Mouse (Mus musculus): Measurements from ENCODE around the gene Timm29.
"Not testable (repeated sequence)": the region's sequence is repeated elsewhere in the genome, so short reads cannot be mapped to it uniquely, and the experiment has no call there.

Timm29 gene

GRCm38 (mm10) chr9:21578226-21578625 lies 14.3 kb upstream of the Timm29 start:
- in situ Hi-C loops (cut with MboI, MseI) = no loop called here

DNA sequence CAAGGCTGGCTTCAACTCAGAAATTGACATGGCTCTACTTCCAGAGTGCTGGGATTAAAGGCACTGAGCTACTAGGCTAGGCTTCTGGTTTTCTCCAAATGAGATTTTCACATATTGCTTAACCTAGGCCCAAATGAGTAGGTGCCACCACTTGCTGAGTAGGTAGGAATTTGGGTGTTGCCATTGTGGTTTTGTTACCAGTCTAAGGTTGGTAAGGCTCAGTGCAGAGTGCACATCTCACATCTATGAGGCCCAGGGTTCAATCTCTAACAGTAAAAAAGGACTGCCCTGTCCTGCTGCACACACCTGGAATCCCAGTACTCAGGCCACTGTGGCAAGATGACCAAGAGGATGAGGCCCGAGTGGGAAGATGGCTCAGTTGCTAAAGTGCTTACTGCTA lies 7.1 kb upstream of the Timm29 start:
- in situ Hi-C loops (cut with MboI, MseI) = no loop called here

- in situ Hi-C loops (cut with MboI, MseI) = no loop called here
Measured at GRCm38 (mm10) chr9:21587678-21588349, 4.7 kb upstream of the Timm29 start.

GRCm38 (mm10) chr9:21588350-21588749 lies 4.2 kb upstream of the Timm29 start:
- in situ Hi-C loops (cut with MboI, MseI) = no loop called here

DNA sequence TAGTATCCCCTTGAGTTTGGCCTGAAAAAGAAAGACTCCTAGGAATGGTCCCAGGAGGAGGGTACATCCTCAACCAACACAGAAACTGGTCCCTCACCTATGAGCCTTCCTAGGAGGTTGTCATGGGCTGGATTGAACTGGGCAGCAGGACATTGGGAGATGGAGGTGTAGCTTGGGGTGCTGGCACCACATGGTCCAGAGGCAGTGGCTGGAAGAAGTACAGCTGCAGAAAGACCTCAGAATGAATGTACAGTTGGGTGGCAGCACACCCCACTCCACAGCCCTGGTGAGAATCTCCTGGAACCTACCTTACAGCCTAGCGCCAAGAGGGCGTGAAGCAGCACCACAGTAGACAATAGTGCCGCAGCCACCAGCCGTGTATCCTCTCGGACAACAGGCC lies 3.0 kb upstream of the Timm29 start:
- in situ Hi-C loops (cut with MboI, MseI) = no loop called here

DNA sequence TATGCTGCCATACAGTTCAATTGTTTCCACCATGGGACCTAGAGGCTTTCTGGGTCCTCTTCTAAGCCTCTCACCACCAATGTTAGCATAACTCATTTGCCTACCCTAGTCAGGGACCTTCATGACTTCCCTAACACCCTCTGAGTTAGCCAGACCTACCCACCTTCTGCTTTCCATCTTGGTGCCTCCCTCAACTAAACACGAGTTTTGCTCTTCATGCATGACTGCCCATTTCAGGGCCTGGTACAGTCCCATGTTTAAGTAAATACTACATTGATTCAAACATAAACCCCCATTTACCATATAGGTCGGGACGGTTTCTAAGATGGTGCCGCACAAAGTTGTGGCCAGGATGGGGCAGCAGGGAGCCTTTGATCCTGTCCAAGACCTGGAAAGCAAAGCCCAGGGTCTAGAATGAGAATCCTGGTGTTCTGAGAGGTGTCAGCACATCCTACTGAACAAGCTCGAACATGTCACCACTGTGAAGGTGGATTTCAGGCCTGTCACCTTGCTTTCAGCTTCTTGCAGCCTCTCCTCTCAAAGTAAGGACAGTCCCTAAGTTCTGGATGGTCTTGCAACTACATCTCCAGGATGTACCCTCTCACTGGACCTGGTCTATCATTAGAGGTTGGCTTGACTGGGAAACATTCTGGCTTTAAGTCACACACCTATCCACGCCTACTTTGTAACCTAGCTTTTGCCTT lies 1.2 kb upstream of the Timm29 start:
- in situ Hi-C loops (cut with MboI, MseI) = no loop called here

GRCm38 (mm10) chr9:21591831-21592702 lies 455 bp upstream of the Timm29 start:
- in situ Hi-C loops (cut with MboI, MseI) = no loop called here

DNA sequence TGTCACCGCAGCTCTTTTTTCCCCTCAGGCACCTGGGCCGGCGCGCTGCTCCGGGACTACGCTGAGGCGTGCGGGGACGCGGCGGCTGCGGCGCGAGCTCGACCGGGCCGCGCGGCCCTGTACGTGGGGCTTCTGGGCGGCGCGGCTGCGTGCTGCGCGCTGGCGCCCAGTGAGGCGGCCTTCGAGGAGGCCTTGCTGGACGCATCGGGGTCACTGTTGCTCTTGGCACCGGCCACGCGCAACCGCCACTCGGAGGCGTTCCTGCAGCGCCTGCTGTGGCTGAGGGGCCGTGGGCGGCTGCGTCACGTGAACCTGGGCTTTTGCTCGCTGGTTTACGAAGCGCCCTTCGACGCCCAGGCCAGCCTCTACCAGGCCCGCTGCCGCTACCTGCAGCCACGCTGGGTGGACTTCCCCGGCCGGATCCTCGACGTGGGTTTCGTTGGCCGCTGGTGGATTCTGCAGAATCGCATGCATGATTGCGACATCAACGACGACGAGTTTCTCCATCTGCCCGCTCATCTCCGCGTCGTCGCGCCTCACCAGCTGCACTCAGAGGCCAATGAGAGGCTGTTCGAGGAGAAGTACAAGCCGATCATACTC lies 700 bp downstream of the Timm29 start:
- in situ Hi-C loops (cut with MboI, MseI) = no loop called here

- in situ Hi-C loops (cut with MboI, MseI) = not testable (repeated sequence)
Measured at GRCm38 (mm10) chr9:21594350-21594749, 1.8 kb downstream of the Timm29 start.

GRCm38 (mm10) chr9:21594838-21595237 lies 2.3 kb downstream of the Timm29 start:
- in situ Hi-C loops (cut with MboI, MseI) = no loop called here

- in situ Hi-C loops (cut with MboI, MseI) = no loop called here
Measured at GRCm38 (mm10) chr9:21598198-21598597, 5.7 kb downstream of the Timm29 start.

DNA sequence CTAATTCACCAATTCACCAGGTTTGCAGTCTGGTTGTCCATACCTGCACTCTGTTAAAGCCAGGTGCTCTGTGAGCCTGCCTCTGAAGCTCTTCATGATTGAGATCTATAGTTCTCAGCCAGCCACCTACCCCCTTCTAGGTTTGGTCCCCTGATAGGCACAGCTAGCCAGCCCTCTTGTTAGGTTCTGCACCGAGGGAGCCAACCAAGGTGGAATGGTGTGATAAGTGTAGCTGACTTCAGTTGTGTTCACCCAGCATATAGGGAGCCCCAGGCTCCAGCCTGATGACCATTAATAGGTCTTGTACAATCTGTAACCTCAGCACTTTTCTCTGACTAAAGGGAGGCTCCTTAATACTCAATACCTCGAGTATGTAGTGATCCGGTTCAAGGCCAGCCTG lies 7.7 kb downstream of the Timm29 start:
- in situ Hi-C loops (cut with MboI, MseI) = no loop called here

GRCm38 (mm10) chr9:21601073-21601472 lies 8.6 kb downstream of the Timm29 start:
- in situ Hi-C loops (cut with MboI, MseI) = no loop called here

- in situ Hi-C loops (cut with MboI, MseI) = no loop called here
Measured at GRCm38 (mm10) chr9:21601722-21602399, 9.3 kb downstream of the Timm29 start.

GRCm38 (mm10) chr9:21604119-21604518 lies 11.6 kb downstream of the Timm29 start:
- in situ Hi-C loops (cut with MboI, MseI) = no loop called here

DNA sequence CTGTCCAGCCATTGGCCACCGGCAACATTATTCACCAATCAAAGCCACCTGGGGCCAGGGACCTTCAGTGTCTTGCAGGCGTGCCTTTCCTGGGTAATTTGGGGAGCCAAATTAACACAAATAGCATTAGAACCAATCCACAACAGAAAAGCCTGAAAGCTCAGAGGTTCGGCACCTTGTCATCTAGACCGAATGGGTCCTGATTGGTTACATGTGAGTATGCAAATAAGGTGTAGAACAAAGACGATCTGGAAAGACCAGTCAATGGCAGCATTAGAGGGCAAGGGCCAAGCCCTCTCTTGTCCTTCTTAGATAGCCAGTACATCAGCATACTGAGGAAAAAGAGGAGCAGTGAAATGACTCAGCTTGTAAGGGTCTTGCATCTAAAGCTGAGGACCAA lies 13.3 kb downstream of the Timm29 start:
- in situ Hi-C loops (cut with MboI, MseI) = no loop called here

DNA sequence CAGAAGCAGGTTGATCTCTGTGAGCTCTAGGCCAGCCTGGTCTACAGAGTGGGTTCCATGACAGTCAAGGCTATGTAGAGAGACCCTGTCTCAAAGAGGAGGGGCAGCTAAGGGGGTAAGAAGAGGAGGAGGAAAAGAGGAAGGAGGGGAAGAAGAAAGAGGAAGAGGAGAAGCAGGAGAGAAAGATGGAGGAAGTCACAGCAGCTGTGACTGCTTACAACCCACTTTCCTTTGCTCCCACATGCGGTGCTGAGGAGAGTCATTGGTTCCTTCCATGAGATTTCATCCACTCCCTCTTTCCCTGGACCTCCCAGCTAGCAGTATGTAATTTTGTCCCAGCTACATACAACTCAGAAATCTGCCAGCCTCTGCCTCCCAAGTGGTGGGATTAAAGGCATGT lies 14.1 kb downstream of the Timm29 start:
- in situ Hi-C loops (cut with MboI, MseI) = no loop called here

- in situ Hi-C loops (cut with MboI, MseI) = no loop called here
Measured at GRCm38 (mm10) chr9:21609861-21610260, 17.3 kb downstream of the Timm29 start.

DNA sequence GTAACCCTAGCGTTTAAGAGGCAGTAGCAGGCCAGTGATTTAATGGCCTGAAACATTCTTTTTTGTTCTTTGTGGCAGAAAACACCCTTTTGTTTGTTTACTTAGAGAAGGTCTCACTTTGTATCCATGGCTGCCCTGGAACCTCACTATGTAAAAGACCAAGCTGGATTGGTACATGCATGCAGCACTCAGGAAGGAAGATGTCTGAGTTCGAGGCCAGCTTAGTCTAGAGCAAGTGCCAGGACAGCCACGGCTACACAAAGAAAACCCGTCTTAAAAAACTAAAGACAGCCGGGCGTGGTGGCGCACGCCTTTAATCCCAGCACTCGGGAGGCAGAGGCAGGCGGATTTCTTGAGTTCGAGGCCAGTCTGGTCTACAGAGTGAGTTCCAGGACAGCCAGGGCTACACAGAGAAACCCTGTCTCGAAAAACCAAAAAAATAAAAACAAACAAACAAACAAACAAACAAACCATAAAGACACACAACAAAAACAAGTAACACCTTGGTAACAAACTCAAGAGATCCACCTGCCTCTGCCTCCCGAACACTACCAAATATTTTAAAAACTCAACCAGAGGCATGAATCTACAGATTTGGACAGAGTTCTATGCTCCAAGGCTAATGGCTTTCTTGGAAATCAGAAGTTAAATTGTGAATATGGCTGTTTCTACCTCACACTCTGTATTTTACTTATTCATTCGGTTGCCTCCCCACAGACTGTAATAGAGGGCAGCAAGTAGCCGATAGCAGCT lies 22.5 kb downstream of the Timm29 start:
- in situ Hi-C loops (cut with MboI, MseI) = no loop called here

- in situ Hi-C loops (cut with MboI, MseI) = no loop called here
Measured at GRCm38 (mm10) chr9:21615617-21616231, 23.2 kb downstream of the Timm29 start, which contains the start of gene Smarca4. Gene Smarca4, plus strand, starts transcription at chr9:21616169.

Measured in regulatory T cell (primary cell).